Mouse (Mus musculus) pancreas, adult 10 weeks (tissue): ENCODE data around the gene Gm8653. TPM values are rescaled to one million over a fixed set of nuclear protein-coding genes. Genes with fewer than 3 reads are reported as not detected.

Experiments
- polyA plus RNA-seq: library from polyadenylated mRNA; stranded (reverse); fragments of 350-450 nt; fragmentation: Illumina TruSeq; extraction: RNeasy Lipid Tissue Mini Kit (QIAGEN cat#74804); gene quantifications from one replicate; pipeline ENCODE4 v1.2.3, GENCODE M21; 2015; ENCODE audit warnings: low read depth, low replicate concordance; ENCODE audit not compliant: insufficient read depth

Gm8653 gene
- not detected for polyA plus RNA-seq

GRCm38 (mm10) chr7:22201164-22201563 is at the start of gene Gm8653:
TSS of gene Gm8653 (minus strand) at chr7:22201264.

GRCm38 (mm10) chr7:22229384-22229783 is 28.3 kb upstream of the Gm8653 start, which contains the start of gene Gm8453:
TSS of gene Gm8453 (minus strand) at chr7:22229484.

DNA sequence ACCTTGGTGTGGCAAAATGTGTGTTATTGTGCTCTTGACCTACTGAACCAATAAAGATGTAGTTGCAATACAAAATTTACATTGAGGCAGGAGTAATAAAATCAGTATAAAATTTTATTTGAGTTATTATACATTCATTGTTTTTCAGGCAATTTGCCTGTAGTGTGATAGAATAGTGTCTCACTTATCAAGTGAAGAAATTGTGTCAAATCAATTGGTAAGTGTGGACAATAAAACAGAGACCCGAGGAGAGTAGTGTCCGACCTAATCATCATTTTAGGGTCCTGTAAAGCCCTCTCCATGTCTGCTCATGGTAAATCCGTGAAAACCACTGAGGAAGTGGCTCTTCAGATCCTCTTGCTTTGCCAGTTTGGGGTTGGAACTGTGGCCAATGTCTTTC is 12.0 kb downstream of the Gm8653 start, which contains the start of gene Vmn1r143:
Gene Vmn1r143, plus strand, starts transcription at position 301 of the 400 bp plus-strand sequence.

GRCm38 (mm10) chr7:22163935-22164334 is 37.1 kb downstream of the Gm8653 start, which contains the start of gene Vmn1r142:
TSS of gene Vmn1r142 (minus strand) at chr7:22164035.

Other genes with a start within 250 kb of the Gm8653 start
- not detected for gene Vmn1r137, start 206.7 kb downstream of the Gm8653 start, polyA plus RNA-seq
- not detected for gene Vmn1r138, start 172.4 kb downstream of the Gm8653 start, polyA plus RNA-seq
- not detected for gene Gm6176, start 145.0 kb downstream of the Gm8653 start, polyA plus RNA-seq
- gene Vmn1r139, start 132.2 kb downstream of the Gm8653 start, polyA plus RNA-seq: not detected
- not detected for gene Gm16451, start 83.0 kb downstream of the Gm8653 start, polyA plus RNA-seq
- not detected for gene Gm10666, start 66.5 kb downstream of the Gm8653 start, polyA plus RNA-seq
- not detected for gene Vmn1r142, start 37.2 kb downstream of the Gm8653 start, polyA plus RNA-seq
- gene Vmn1r143, start 11.9 kb downstream of the Gm8653 start, polyA plus RNA-seq: not detected
- not detected for gene Gm8453, start 28.2 kb upstream of the Gm8653 start, polyA plus RNA-seq
- gene Gm4187, start 128.5 kb upstream of the Gm8653 start, polyA plus RNA-seq: not detected
- not detected for gene Gm8660, start 169.8 kb upstream of the Gm8653 start, polyA plus RNA-seq
- gene Vmn1r148, start 212.3 kb upstream of the Gm8653 start, polyA plus RNA-seq: not detected
- not detected for gene Vmn1r149, start 237.0 kb upstream of the Gm8653 start, polyA plus RNA-seq